Mouse (Mus musculus) stomach, postnatal 0 days (tissue): ENCODE results near the gene Habp4. TPM values are rescaled to one million over a fixed set of nuclear protein-coding genes. Genes with fewer than 3 reads are reported as not detected.

Experiments
- ATAC-seq: fragments of 200-750 bp; cut with Nextera tagmentation; 2 replicates; pipeline ENCODE4 v1.8.0; 2017; ENCODE audit not compliant: low FRiP score, low TSS enrichment
- DNase-seq: peaks from one replicate; pipeline ENCODE4 v3.0.0-alpha.2; 2016; ENCODE audit warnings: low spot score
- H3K27ac ChIP-seq: fragments of 300-500 bp; sonication (generic); replicated peaks from 2 replicates; pipeline ENCODE4 v1.5.1; 2014; ENCODE audit warnings: mild to moderate bottlenecking, control low read depth
- H3K27me3 ChIP-seq: fragments of 300-500 bp; sonication (generic); 2 replicates; pipeline ENCODE4 v1.6.1; 2014; ENCODE audit warnings: low read length; ENCODE audit not compliant: control insufficient read depth, insufficient read depth
- H3K36me3 ChIP-seq: fragments of 300-500 bp; sonication (generic); 2 replicates; pipeline ENCODE4 v1.6.1; 2014; ENCODE audit warnings: low read length, mixed read lengths; ENCODE audit not compliant: control insufficient read depth, insufficient read depth
- H3K4me1 ChIP-seq: fragments of 300-500 bp; sonication (generic); replicated peaks from 2 replicates; pipeline ENCODE4 v1.6.1; 2014; ENCODE audit warnings: antibody characterized with exemption; ENCODE audit not compliant: control insufficient read depth, insufficient read depth
- H3K4me2 ChIP-seq: fragments of 300-500 bp; sonication (generic); replicated peaks from 2 replicates; pipeline ENCODE4 v1.6.1; 2014; ENCODE audit warnings: low read depth, mild to moderate bottlenecking, control low read depth, moderate library complexity
- H3K4me3 ChIP-seq: fragments of 300-500 bp; sonication (generic); 2 replicates; pipeline ENCODE4 v1.5.1; 2014; ENCODE audit warnings: low read depth, low read length, control low read depth
- H3K9ac ChIP-seq: fragments of 300-500 bp; sonication (generic); 2 replicates; pipeline ENCODE4 v1.6.1; 2014; ENCODE audit warnings: mild to moderate bottlenecking, low read length, control low read depth, mixed read lengths
- H3K9me3 ChIP-seq: fragments of 300-500 bp; sonication (generic); 2 replicates; pipeline ENCODE4 v1.6.1; 2016; ENCODE audit warnings: low read length; ENCODE audit not compliant: control insufficient read depth
- CTCF ChIP-seq: IDR thresholded peaks from 2 replicates; pipeline ENCODE4 v1.5.1; 2016; ENCODE audit warnings: antibody characterized with exemption, low read depth, mild to moderate bottlenecking, moderate library complexity
- EP300 ChIP-seq: optimal IDR thresholded peaks from 2 replicates; pipeline ENCODE3; 2016; ENCODE audit warnings: antibody characterized with exemption
- WGBS: fragments of 180-500 bp; shearing (Covaris S2); extraction: QIAGEN DNeasy Blood & Tissue Kit; methylation state at CpG from one replicate; pipeline ENCODE4 v1.1.7; 2014; 5-methylcytosine and 5-hydroxymethylcytosine counted together
- polyA plus RNA-seq: library from polyadenylated mRNA; unstranded; fragments of >200 nt; fragmentation: Nextera tagmentation; extraction: Ambion mirVana; gene quantifications from 2 replicates; pipeline ENCODE4 v1.2.1, GENCODE M21; 2015

Habp4 gene
- polyA plus RNA-seq, 1 experiment from 2014 or later, result 11.9 TPM

GRCm38 (mm10) chr13:64162626-64163025 lies 1.0 kb downstream of the Habp4 start:
- TF ChIP-seq CTCF, result no peak
- no peak for TF ChIP-seq EP300
- DNase-seq, result no peak
- peak overlapping the region; percentile 81 for H3K4me3 ChIP-seq
- ATAC-seq, result no peak
- H3K9me3 ChIP-seq, result no peaks in the 10 kb centered on the region
- no peaks in the 10 kb centered on the region for H3K27me3 ChIP-seq
- H3K36me3 ChIP-seq, result no peaks in the 10 kb centered on the region
- WGBS, result 6% methylated on average over 14 of the region's 14 CpGs
- H3K4me1 ChIP-seq, result peaks cover 4% of the 10 kb centered on the region; the same call in 1 of the 2 replicates
- peak overlapping the region; percentile 96 for H3K4me2 ChIP-seq
- no peak overlapping the region for H3K27ac ChIP-seq
- peak overlapping the region; percentile 86 for H3K9ac ChIP-seq

GRCm38 (mm10) chr13:64163147-64163715 lies 1.6 kb downstream of the Habp4 start:
- DNase-seq (no peak), ATAC-seq (no peak)
- TF ChIP-seq EP300 (no peak), CTCF (no peak)
- peaks cover 4% of the 10 kb centered on the region; the same call in 1 of the 2 replicates for H3K4me1 ChIP-seq
- H3K4me2 ChIP-seq, result peak overlapping the region; percentile 96
- no peaks in the 10 kb centered on the region for H3K9me3 ChIP-seq
- no peaks in the 10 kb centered on the region for H3K36me3 ChIP-seq
- no peaks in the 10 kb centered on the region for H3K27me3 ChIP-seq
- H3K27ac ChIP-seq, result no peak overlapping the region
- H3K9ac ChIP-seq, result peak overlapping the region; percentile 86; the same call in 1 of the 2 replicates
- WGBS, result 47% methylated on average over 13 of the region's 13 CpGs
- H3K4me3 ChIP-seq, result peak overlapping the region; percentile 81

GRCm38 (mm10) chr13:64169746-64170145 lies 8.1 kb downstream of the Habp4 start:
- no peak overlapping the region for H3K9ac ChIP-seq
- peaks cover 10% of the 10 kb centered on the region; the same call in 1 of the 2 replicates for H3K36me3 ChIP-seq
- H3K9me3 ChIP-seq, result peaks cover 4% of the 10 kb centered on the region; the same call in 1 of the 2 replicates
- no peaks in the 10 kb centered on the region for H3K4me1 ChIP-seq
- H3K4me3 ChIP-seq, result no peak overlapping the region
- ATAC-seq (no peak), DNase-seq (no peak)
- TF ChIP-seq CTCF, result no peak
- TF ChIP-seq EP300, result no peak
- no peak overlapping the region for H3K27ac ChIP-seq
- H3K27me3 ChIP-seq, result no peaks in the 10 kb centered on the region
- no peak overlapping the region for H3K4me2 ChIP-seq
- 97% methylated on average over 25 of the region's 25 CpGs for WGBS

- TF ChIP-seq EP300 (no peak), CTCF (no peak)
- whole genome bisulfite sequencing, result 73% methylated on average over 7 of the region's 7 CpGs
- no peak for DNase-seq
These were observed 16.4 kb downstream of the Habp4 start for GRCm38 (mm10) chr13:64178000-64178399.

GRCm38 (mm10) chr13:64178746-64179652 lies 17.4 kb downstream of the Habp4 start:
- Histone ChIP-seq H3K9me3 (no peaks in the 10 kb centered on the region), H3K4me3 (no peak overlapping the region), H3K9ac (no peak overlapping the region), H3K36me3 (peaks cover 5% of the 10 kb centered on the region), H3K4me1 (no peaks in the 10 kb centered on the region), H3K4me2 (no peak overlapping the region), H3K27ac (no peak overlapping the region), H3K27me3 (no peaks in the 10 kb centered on the region)
- WGBS, result 74% methylated on average over 13 of the region's 13 CpGs
- ATAC-seq (peak; percentile 24; the same call in 1 of the 2 replicates), DNase-seq (no peak)
- TF ChIP-seq EP300 (no peak), CTCF (no peak)

More at GRCm38 (mm10) chr13:64178000-64178399, 16.4 kb downstream of the Habp4 start:
- Histone ChIP-seq H3K36me3 (peaks cover 5% of the 10 kb centered on the region), H3K4me3 (no peak overlapping the region), H3K9me3 (no peaks in the 10 kb centered on the region), H3K9ac (no peak overlapping the region), H3K4me2 (no peak overlapping the region), H3K27me3 (no peaks in the 10 kb centered on the region), H3K27ac (no peak overlapping the region), H3K4me1 (no peaks in the 10 kb centered on the region)
- ATAC-seq, result no peak
